Mouse (Mus musculus): Measurements from ENCODE around the gene Bmp2k.
"Not testable (repeated sequence)": the region's sequence is repeated elsewhere in the genome, so short reads cannot be mapped to it uniquely, and the experiment has no call there.

- not testable (repeated sequence) for TF ChIP-seq CTCF (conservative IDR thresholded peaks at IDR 0.05 in 1 of 2, IDR thresholded peaks at IDR 0.05 in 1 of 2; ENCODE audit: low read depth in 2 of 2, low read length in 2 of 2); EP300 (IDR thresholded peaks at IDR 0.05; ENCODE audit: low read length); PAX5 (IDR thresholded peaks at IDR 0.05; ENCODE audit: low read length); POLR2A (IDR thresholded peaks at IDR 0.05; ENCODE audit: low read depth, low read length); SIN3A (IDR thresholded peaks at IDR 0.05; ENCODE audit: low read length); TBP (conservative IDR thresholded peaks at IDR 0.05; ENCODE audit: low read depth, low read length); NRF1 (IDR thresholded peaks at IDR 0.05; ENCODE audit: low read depth, low read length); POLR2AphosphoS2 (IDR thresholded peaks at IDR 0.05; ENCODE audit: low read depth, low read length); CHD1 (IDR thresholded peaks at IDR 0.05; ENCODE audit: low read depth, low read length); CHD2 (IDR thresholded peaks at IDR 0.05; ENCODE audit: low read length); MYC (IDR thresholded peaks at IDR 0.05; ENCODE audit: low read depth, low read length); MAFK (IDR thresholded peaks at IDR 0.05; ENCODE audit: insufficient replicate concordance, low read length); BHLHE40 (IDR thresholded peaks at IDR 0.05; ENCODE audit: low read depth, low read length)
Measured at GRCm38 (mm10) chr5:97028840-97029239, 31.4 kb downstream of the Bmp2k start.

Data from CH12.LX (cell line).